Mouse (Mus musculus) kidney, adult 8-10 months (tissue): ENCODE measurements around the gene Pcyt1a.

ENCODE experiments used
- DNase-seq, 2 experiments: peaks; one replicate each; pipeline ENCODE4 v3.0.0; 2022

The Pcyt1a gene

GRCm38 (mm10) chr16:32479415-32479814 lies 48.7 kb downstream of the Pcyt1a start:
- no peak for DNase-seq

GRCm38 (mm10) chr16:32484431-32484871 lies 53.7 kb downstream of the Pcyt1a start:
- DNase-seq: peak; percentile 77 to 91

- no peak for DNase-seq
Measured at GRCm38 (mm10) chr16:32485209-32485608, 54.5 kb downstream of the Pcyt1a start.

- no peak for DNase-seq
Measured at GRCm38 (mm10) chr16:32486046-32486445, 55.3 kb downstream of the Pcyt1a start.

GRCm38 (mm10) chr16:32487234-32488111 lies 56.8 kb downstream of the Pcyt1a start, which contains the start of gene Slc51a:
Gene Slc51a, minus strand, starts transcription at chr16:32487879.
- DNase-seq: peak; percentile 82 to 88

- peak; percentile 50 to 70 for DNase-seq
Measured at GRCm38 (mm10) chr16:32488939-32489338, 58.2 kb downstream of the Pcyt1a start.

GRCm38 (mm10) chr16:32494371-32494770 lies 63.6 kb downstream of the Pcyt1a start:
- peak; percentile 53 for DNase-seq

- DNase-seq: no peak
Measured at GRCm38 (mm10) chr16:32495965-32496364, 65.2 kb downstream of the Pcyt1a start, which contains the start of gene Zdhhc19. Gene Zdhhc19, plus strand, starts transcription at chr16:32496265.

GRCm38 (mm10) chr16:32498996-32499395 lies 68.3 kb downstream of the Pcyt1a start:
- DNase-seq: no peak

GRCm38 (mm10) chr16:32499430-32500037 lies 68.8 kb downstream of the Pcyt1a start:
- DNase-seq: peak; percentile 63 to 88

GRCm38 (mm10) chr16:32501459-32501858 lies 70.7 kb downstream of the Pcyt1a start:
- DNase-seq: no peak

GRCm38 (mm10) chr16:32502621-32503335 lies 72.1 kb downstream of the Pcyt1a start:
- DNase-seq: no peak

GRCm38 (mm10) chr16:32503633-32504032 lies 72.9 kb downstream of the Pcyt1a start:
- DNase-seq: no peak

GRCm38 (mm10) chr16:32506298-32506697 lies 75.6 kb downstream of the Pcyt1a start:
- DNase-seq: no peak

- no peak for DNase-seq
Measured at GRCm38 (mm10) chr16:32506868-32507267, 76.1 kb downstream of the Pcyt1a start.

- peak in 1 of 2 experiments; percentile 61 for DNase-seq
Measured at GRCm38 (mm10) chr16:32507407-32507806, 76.7 kb downstream of the Pcyt1a start.

GRCm38 (mm10) chr16:32508035-32508434 lies 77.3 kb downstream of the Pcyt1a start:
- DNase-seq: no peak

GRCm38 (mm10) chr16:32508506-32509065 lies 77.9 kb downstream of the Pcyt1a start:
- DNase-seq: no peak

GRCm38 (mm10) chr16:32509066-32509942 lies 78.6 kb downstream of the Pcyt1a start:
- DNase-seq: no peak

GRCm38 (mm10) chr16:32510399-32511337 lies 79.9 kb downstream of the Pcyt1a start:
- DNase-seq: no peak

- no peak for DNase-seq
Measured at GRCm38 (mm10) chr16:32511338-32511734, 80.6 kb downstream of the Pcyt1a start.
